Mouse (Mus musculus) granulocyte monocyte progenitor cell, adult 5-6 weeks (primary cell): ENCODE data around the gene Klhl33. TPM values are rescaled to one million over a fixed set of nuclear protein-coding genes. Genes with fewer than 3 reads are reported as not detected.
A peak's percentile ranks its signal among the peaks of the same experiment; 100 is the strongest.

ENCODE experiments used
- ATAC-seq: replicated peaks from 2 replicates; pipeline ENCODE4 v1.8.0; 2016; ENCODE audit warnings: mild to moderate bottlenecking, moderate TSS enrichment, inconsistent platforms; ENCODE audit not compliant: poor library complexity, severe bottlenecking
- total RNA-seq, 2 experiments: library from RNA; stranded (forward) in 1 of 2; stranded (reverse) in 1 of 2; fragments of 200-712, 200-1000 nt in 1 of 2; fragments of >200 nt in 1 of 2; fragmentation: Nextera tagmentation in 1 of 2; gene quantifications; 2 replicates each; pipeline ENCODE4 v1.2.3; 2014 to 2017

Gene Klhl33
- total RNA-seq, 2 experiments from 2014 or later, result 0.10 TPM; not detected in 1

DNA sequence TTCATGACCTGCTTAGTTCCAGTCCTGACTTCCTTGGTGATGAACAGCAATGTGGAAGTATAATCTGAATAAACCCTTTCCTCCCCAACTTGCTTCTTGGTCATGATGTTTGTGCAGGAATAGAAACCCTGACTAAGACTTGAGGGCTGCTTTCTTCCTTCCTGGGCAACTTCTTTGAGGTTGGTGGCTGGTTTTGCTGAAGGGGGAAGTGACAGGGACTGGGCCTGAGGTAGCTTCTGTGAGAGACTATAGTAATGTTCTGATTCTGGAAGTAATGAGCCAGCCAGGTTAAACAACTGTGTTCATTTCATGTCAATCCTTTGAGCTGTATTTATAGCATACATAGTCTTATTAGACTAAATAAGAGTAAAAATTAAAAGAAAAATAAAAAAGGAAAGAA, 32.3 kb downstream of the Klhl33 start:
- ATAC-seq, result peak; percentile 85

DNA sequence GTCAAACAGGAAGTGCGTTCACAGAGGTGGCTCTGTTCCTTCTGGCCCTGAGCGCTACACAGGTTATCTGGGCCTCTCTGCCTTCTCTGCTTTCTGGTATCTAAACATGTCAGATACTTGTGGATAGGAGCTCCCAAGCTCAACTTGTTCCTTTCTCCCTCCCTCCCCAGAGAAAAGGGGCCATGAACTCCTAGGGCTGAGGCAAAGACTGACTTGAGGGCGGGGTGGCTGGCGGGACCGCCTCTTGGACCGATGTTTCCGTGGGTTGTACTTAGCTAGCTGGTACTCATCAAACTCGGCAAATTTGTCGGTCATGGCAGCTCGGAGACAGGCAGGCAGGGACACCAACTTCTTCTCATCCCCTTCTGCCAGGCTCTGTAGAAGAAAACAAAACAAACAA, 34.7 kb downstream of the Klhl33 start:
- no peak for ATAC-seq

DNA sequence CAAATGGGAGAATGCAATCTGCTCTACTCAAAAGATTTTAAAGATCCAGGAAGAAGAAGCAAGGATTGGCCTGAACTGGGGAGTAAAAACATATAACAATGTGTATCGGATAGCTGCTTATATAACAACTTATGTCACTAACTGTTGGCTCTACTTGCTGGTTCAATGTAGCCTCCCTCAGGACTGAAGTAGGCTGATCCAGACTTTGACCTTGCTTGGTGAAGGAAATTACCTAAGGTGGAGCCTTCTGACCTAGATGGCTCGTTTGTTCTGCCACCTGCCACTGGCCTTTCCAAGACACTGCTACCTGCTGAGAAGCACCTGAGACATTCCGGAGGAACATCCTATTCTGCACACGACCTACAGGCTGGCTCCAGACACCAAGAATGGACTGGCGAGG, 41.5 kb downstream of the Klhl33 start:
- ATAC-seq, result no peak

Other genes starting within 250 kb of the Klhl33 start
- not detected in 2 replicates for gene Olfr747, start 204.3 kb downstream of the Klhl33 start, total RNA-seq (2014; fragmentation: Nextera tagmentation)
- not detected in 2 replicates for gene Olfr747, start 204.3 kb downstream of the Klhl33 start, total RNA-seq (2017)
- not detected in 2 replicates for gene Olfr748, start 190.1 kb downstream of the Klhl33 start, total RNA-seq (2014; fragmentation: Nextera tagmentation)
- not detected in 2 replicates for gene Olfr748, start 190.1 kb downstream of the Klhl33 start, total RNA-seq (2017)
- gene Olfr749, start 152.4 kb downstream of the Klhl33 start, total RNA-seq (2014; fragmentation: Nextera tagmentation), result not detected in 2 replicates
- not detected in 2 replicates for gene Olfr749, start 152.4 kb downstream of the Klhl33 start, total RNA-seq (2017)
- gene Ttc5, start 112.0 kb downstream of the Klhl33 start, total RNA-seq (2014; fragmentation: Nextera tagmentation), result 43.2 and 47.1 TPM in 2 replicates
- gene Ttc5, start 112.0 kb downstream of the Klhl33 start, total RNA-seq (2017), result 39.8 and 54.4 TPM in 2 replicates
- gene Ccnb1ip1, start 89.8 kb downstream of the Klhl33 start, total RNA-seq (2014; fragmentation: Nextera tagmentation), result not detected in 2 replicates
- gene Ccnb1ip1, start 89.8 kb downstream of the Klhl33 start, total RNA-seq (2017), result not detected in 2 replicates
- gene Parp2, start 89.7 kb downstream of the Klhl33 start, total RNA-seq (2014; fragmentation: Nextera tagmentation), result 61.2 and 110 TPM in 2 replicates
- gene Parp2, start 89.7 kb downstream of the Klhl33 start, total RNA-seq (2017), result 85.2 and 92.3 TPM in 2 replicates
- gene Tep1, start 26.9 kb downstream of the Klhl33 start, total RNA-seq (2014; fragmentation: Nextera tagmentation), result 41.8 and 54.2 TPM in 2 replicates
- gene Tep1, start 26.9 kb downstream of the Klhl33 start, total RNA-seq (2017), result 17.4 and 21.1 TPM in 2 replicates
- gene Osgep, start 27.4 kb upstream of the Klhl33 start, total RNA-seq (2014; fragmentation: Nextera tagmentation), result 77.5 and 111 TPM in 2 replicates
- 110 and 118 TPM in 2 replicates for gene Osgep, start 27.4 kb upstream of the Klhl33 start, total RNA-seq (2017)
- 214 and 260 TPM in 2 replicates for gene Apex1, start 27.5 kb upstream of the Klhl33 start, total RNA-seq (2014; fragmentation: Nextera tagmentation)
- 202 and 229 TPM in 2 replicates for gene Apex1, start 27.5 kb upstream of the Klhl33 start, total RNA-seq (2017)
- 48.4 and 72.7 TPM in 2 replicates for gene Pip4p1, start 33.3 kb upstream of the Klhl33 start, total RNA-seq (2014; fragmentation: Nextera tagmentation)
- gene Pip4p1, start 33.3 kb upstream of the Klhl33 start, total RNA-seq (2017), result 20.9 and 25.0 TPM in 2 replicates
- 179 and 257 TPM in 2 replicates for gene Pnp, start 33.6 kb upstream of the Klhl33 start, total RNA-seq (2014; fragmentation: Nextera tagmentation)
- gene Pnp, start 33.6 kb upstream of the Klhl33 start, total RNA-seq (2017), result 252 and 259 TPM in 2 replicates
- not detected in 2 replicates for gene Gm49342, start 47.0 kb upstream of the Klhl33 start, total RNA-seq (2014; fragmentation: Nextera tagmentation)
- gene Gm49342, start 47.0 kb upstream of the Klhl33 start, total RNA-seq (2017), result 68.4 TPM in 1 of 2 replicates, not detected in the other
- gene Pnp2, start 58.5 kb upstream of the Klhl33 start, total RNA-seq (2014; fragmentation: Nextera tagmentation), result 5.4 and 16.2 TPM in 2 replicates
- gene Pnp2, start 58.5 kb upstream of the Klhl33 start, total RNA-seq (2017), result 4.3 and 5.3 TPM in 2 replicates
- gene Rnase10, start 110.2 kb upstream of the Klhl33 start, total RNA-seq (2014; fragmentation: Nextera tagmentation), result not detected in 2 replicates
- gene Rnase10, start 110.2 kb upstream of the Klhl33 start, total RNA-seq (2017), result 2.5 and 3.2 TPM in 2 replicates
- gene Rnase9, start 144.4 kb upstream of the Klhl33 start, total RNA-seq (2014; fragmentation: Nextera tagmentation), result not detected in 2 replicates
- gene Rnase9, start 144.4 kb upstream of the Klhl33 start, total RNA-seq (2017), result not detected in 2 replicates
- not detected in 2 replicates for gene Rnase11, start 152.7 kb upstream of the Klhl33 start, total RNA-seq (2014; fragmentation: Nextera tagmentation)
- not detected in 2 replicates for gene Rnase11, start 152.7 kb upstream of the Klhl33 start, total RNA-seq (2017)
- gene Rnase12, start 160.2 kb upstream of the Klhl33 start, total RNA-seq (2014; fragmentation: Nextera tagmentation), result 6.2 and 27.0 TPM in 2 replicates
- 11.0 and 12.6 TPM in 2 replicates for gene Rnase12, start 160.2 kb upstream of the Klhl33 start, total RNA-seq (2017)
- gene Olfr750, start 176.9 kb upstream of the Klhl33 start, total RNA-seq (2014; fragmentation: Nextera tagmentation), result not detected in 2 replicates
- gene Olfr750, start 176.9 kb upstream of the Klhl33 start, total RNA-seq (2017), result not detected in 2 replicates
- gene Rnase4, start 193.6 kb upstream of the Klhl33 start, total RNA-seq (2014; fragmentation: Nextera tagmentation), result 1.7 and 6.8 TPM in 2 replicates
- 2.5 and 2.9 TPM in 2 replicates for gene Rnase4, start 193.6 kb upstream of the Klhl33 start, total RNA-seq (2017)
- gene Ang, start 193.6 kb upstream of the Klhl33 start, total RNA-seq (2014; fragmentation: Nextera tagmentation), result 0.45 TPM in 1 of 2 replicates, not detected in the other
- 1.4 and 1.8 TPM in 2 replicates for gene Ang, start 193.6 kb upstream of the Klhl33 start, total RNA-seq (2017)
- not detected in 2 replicates for gene Eddm3b, start 216.9 kb upstream of the Klhl33 start, total RNA-seq (2014; fragmentation: Nextera tagmentation)
- not detected in 2 replicates for gene Eddm3b, start 216.9 kb upstream of the Klhl33 start, total RNA-seq (2017)
- gene Rnase6, start 226.4 kb upstream of the Klhl33 start, total RNA-seq (2014; fragmentation: Nextera tagmentation), result 1.2 and 6.1 TPM in 2 replicates
- gene Rnase6, start 226.4 kb upstream of the Klhl33 start, total RNA-seq (2017), result 8.2 and 10.0 TPM in 2 replicates
- not detected in 2 replicates for gene Rnase1, start 249.3 kb upstream of the Klhl33 start, total RNA-seq (2014; fragmentation: Nextera tagmentation)
- gene Rnase1, start 249.3 kb upstream of the Klhl33 start, total RNA-seq (2017), result not detected in 2 replicates